Mouse (Mus musculus) G1E (cell line): Measurements from ENCODE around the gene Tbx18.

Experiments
- CTCF ChIP-seq: IDR thresholded peaks from 2 replicates; pipeline ENCODE4 v1.5.1; 2012; ENCODE audit warnings: low read depth, low read length, inconsistent platforms, mixed read lengths
- GATA1 ChIP-seq: IDR thresholded peaks from 2 replicates; pipeline ENCODE4 v1.6.1; 2012; ENCODE audit warnings: borderline replicate concordance, low read length, inconsistent platforms, mixed read lengths
- GATA2 ChIP-seq: IDR thresholded peaks from 2 replicates; pipeline ENCODE4 v1.6.1; 2012; ENCODE audit warnings: low read depth, low read length, inconsistent platforms, borderline replicate concordance
- POLR2AphosphoS5 ChIP-seq: IDR thresholded peaks from 2 replicates; pipeline ENCODE4 v1.6.1; 2012; ENCODE audit warnings: low read depth, low read length, inconsistent platforms; ENCODE audit not compliant: insufficient replicate concordance
- TAL1 ChIP-seq: conservative IDR thresholded peaks from 2 replicates; pipeline ENCODE4 v1.6.1; 2012; ENCODE audit warnings: low read depth, low read length, inconsistent platforms, mixed read lengths

DNA sequence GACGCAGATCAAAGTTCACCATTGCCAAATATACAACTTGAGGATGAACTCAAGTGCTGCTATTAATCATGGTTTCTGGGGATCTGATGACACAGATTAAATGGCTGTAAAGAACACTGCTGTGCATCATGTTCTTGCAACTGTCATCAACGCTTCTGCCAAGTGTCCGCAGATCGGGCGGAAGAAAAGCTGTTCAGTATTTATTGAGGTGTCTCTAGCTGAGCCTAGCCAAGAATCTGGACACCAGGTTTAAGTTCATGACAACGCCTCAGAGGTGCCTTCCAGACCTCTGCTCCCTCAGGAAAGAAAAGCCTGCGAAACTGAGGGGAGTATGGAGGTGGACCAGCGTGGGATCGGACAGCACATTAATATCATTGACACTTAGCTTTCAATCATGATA lies 44.1 kb downstream of the Tbx18 start:
- TF ChIP-seq CTCF (no peak), GATA1 (no peak), TAL1 (no peak), POLR2AphosphoS5 (no peak), GATA2 (no peak)
